Mouse (Mus musculus) liver, embryonic 14.5 days (tissue): Measurements from ENCODE around the gene Popdc2.
A peak's percentile ranks its signal among the peaks of the same experiment; 100 is the strongest.

Experiments used
- CTCF ChIP-seq: IDR thresholded peaks from 2 replicates; pipeline ENCODE4 v1.5.1; 2016; ENCODE audit warnings: antibody characterized with exemption, low read depth, control low read depth
- EP300 ChIP-seq: IDR thresholded peaks from 2 replicates; pipeline ENCODE4 v1.6.1; 2016; ENCODE audit warnings: antibody characterized with exemption, low read depth

- TF ChIP-seq CTCF (peak; percentile 47), EP300 (no peak)
Measured at GRCm38 (mm10) chr16:38344941-38345725, 16.9 kb upstream of the Popdc2 start.
